Mouse (Mus musculus) small intestine, adult 2 months (tissue): Measurements from ENCODE around the gene Pkd2.

Experiments
- CTCF ChIP-seq: fragments of 200-500 bp; IDR thresholded peaks from 2 replicates; pipeline ENCODE4 v1.5.1; 2012; ENCODE audit warnings: low read depth, mild to moderate bottlenecking, control low read depth, inconsistent platforms, low read length, moderate library complexity, mixed read lengths; ENCODE audit not compliant: insufficient replicate concordance, insufficient read length; ENCODE audit errors: extremely low read depth
- POLR2A ChIP-seq: fragments of 200-500 bp; IDR thresholded peaks from 2 replicates; pipeline ENCODE4 v1.6.1; 2012; ENCODE audit warnings: low read depth, mild to moderate bottlenecking, control low read depth, inconsistent platforms, low read length, moderate library complexity

DNA sequence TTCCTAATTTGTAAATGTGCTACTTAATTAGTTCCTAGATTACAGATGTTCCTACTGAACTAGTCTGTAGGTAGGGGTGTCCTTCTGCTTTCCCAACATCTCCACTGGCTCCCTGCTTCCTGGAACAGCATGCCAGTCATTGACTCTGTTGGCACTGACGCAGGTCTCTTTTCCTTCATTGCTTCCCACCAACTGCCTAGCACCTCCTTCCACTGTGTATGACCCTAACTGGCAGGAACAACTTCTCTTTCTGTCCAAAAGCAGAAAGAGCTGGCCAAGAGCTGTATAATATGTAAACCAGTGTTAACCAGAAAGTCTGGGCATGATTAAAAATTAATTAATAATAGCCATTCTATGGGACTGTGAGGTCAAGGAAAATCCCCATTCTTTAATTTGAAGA lies 41.5 kb upstream of the Pkd2 start:
- TF ChIP-seq CTCF (no peak), POLR2A (no peak)
